Comparison of ENCODE assay signal across 23 mouse cellular contexts in the genomic region with DNA sequence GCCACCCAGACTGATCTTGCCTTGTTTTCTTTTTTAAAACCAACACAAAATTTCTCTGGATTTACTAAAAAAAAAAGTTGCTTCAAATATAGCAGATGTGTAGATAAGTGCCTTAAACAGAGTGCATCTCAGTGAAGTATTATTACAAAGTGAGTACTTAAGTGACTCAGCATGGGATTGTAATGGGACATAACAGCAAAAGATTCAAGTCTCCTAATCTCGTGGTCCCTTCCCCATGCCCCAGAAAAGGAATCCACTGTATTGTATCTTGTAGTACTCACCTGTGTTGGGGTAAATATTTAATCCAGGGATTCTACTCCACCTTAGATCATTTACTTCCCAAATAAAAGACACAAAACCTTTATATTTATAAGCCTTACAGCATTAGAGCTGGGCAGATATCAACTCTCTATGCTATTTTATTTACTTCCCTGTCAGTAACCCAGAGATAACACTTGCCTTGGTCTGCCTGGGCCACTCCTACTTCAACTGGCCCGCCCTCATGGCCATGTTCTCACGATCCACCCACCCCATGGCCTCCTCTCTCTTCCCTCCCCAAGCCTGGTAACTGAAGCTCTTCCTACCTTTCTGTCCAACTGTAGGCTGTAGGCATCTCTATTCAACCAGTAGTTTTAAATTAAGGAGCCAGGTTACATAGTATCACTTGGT. TPM values are rescaled to one million over a fixed set of nuclear protein-coding genes. Genes with fewer than 3 reads are reported as not detected.
DNase-seq lines count a peak whose midpoint lies in the region; ATAC-seq and TF ChIP-seq lines count a peak whose summit lies in the region.
"Had no signal": no experiment of that assay in that cellular context is flagged by ENCODE, and none has a peak within 500 bp of the region (broad histone marks: within the 10 kb centered on the region; RNA-seq: fewer than 3 reads in every experiment).

No protein-coding gene starts in this region.

- no peak for DNase-seq in G1E (ENCODE audit: low spot score)
- peak; percentile 62 for DNase-seq in c-Kit-positive CD71-positive TER-119-positive erythroid progenitor cells, embryonic 14.5 days (ENCODE audit: low spot score)
- DNase-seq in liver, embryonic 11.5 days (ENCODE audit: low spot score) = no peak
- no peak for DNase-seq in lung, postnatal 36 days
- DNase-seq in adipocyte (ENCODE audit: low spot score) = no peak
- DNase-seq in cerebellum, adult 11 months = no peak
- DNase-seq: adrenal gland, adult 2 months; cerebellum, adult 9-11 months; gastrocnemius, postnatal 25 days; heart, adult 2 months; kidney, adult 2 months; kidney, postnatal 14 days; layer of hippocampus, adult 9-11 months; lung, adult 18-20 months; lung, postnatal 14 days; thymus, postnatal 36 days had no signal

- peaks cover 23% of the 10 kb centered on the region for H3K36me3 ChIP-seq in G1E (replicated peaks)
- H3K36me3 ChIP-seq in liver, embryonic 11.5 days (ENCODE audit: control insufficient read depth, insufficient read depth, low read length) = peaks cover 3% of the 10 kb centered on the region
- H3K36me3 ChIP-seq: forebrain, embryonic 12.5 days; hindbrain, embryonic 10.5 days; limb, embryonic 10.5 days had no signal

- peaks cover 10% of the 10 kb centered on the region for H3K4me1 ChIP-seq in G1E (ENCODE audit: insufficient read depth, low read depth, low read length)
- peaks cover 7% of the 10 kb centered on the region; the same call in 1 of the 2 replicates for H3K4me1 ChIP-seq in liver, embryonic 11.5 days (replicated peaks; ENCODE audit: control insufficient read depth, insufficient read depth, low read length)
- H3K4me1 ChIP-seq: embryonic facial prominence, embryonic 15.5 days; forebrain, embryonic 12.5 days; heart, embryonic 15.5 days; hindbrain, embryonic 10.5 days; limb, embryonic 10.5 days had no signal

- H3K9me3 ChIP-seq in G1E (replicated peaks) = no peaks in the 10 kb centered on the region
- no peaks in the 10 kb centered on the region for H3K9me3 ChIP-seq in liver, embryonic 11.5 days (ENCODE audit: control insufficient read depth, low read length)
- H3K9me3 ChIP-seq: embryonic facial prominence, embryonic 15.5 days; forebrain, embryonic 12.5 days; heart, embryonic 15.5 days; hindbrain, embryonic 10.5 days; limb, embryonic 10.5 days had no signal

- peak overlapping the region; percentile 48 for H3K27ac ChIP-seq in liver, embryonic 11.5 days (ENCODE audit: low read depth, low read length)
- H3K27ac ChIP-seq: embryonic facial prominence, embryonic 15.5 days; forebrain, embryonic 12.5 days; heart, adult 2 months; heart, embryonic 15.5 days; hindbrain, embryonic 10.5 days; hindbrain, postnatal 0 days; limb, embryonic 10.5 days had no signal

- no peak for TF ChIP-seq CTCF in G1E (IDR thresholded peaks at IDR 0.05; ENCODE audit: low read depth, low read length)

- peak; percentile 49; the same call in 1 of the 2 replicates for ATAC-seq in G1E (ENCODE audit: extremely low read depth, insufficient number of reproducible peaks, low FRiP score, poor library complexity, severe bottlenecking)
- ATAC-seq in liver, embryonic 11.5 days (replicated peaks; ENCODE audit: low FRiP score) = peak; percentile 90
- peak; percentile 96 for ATAC-seq in megakaryocyte progenitor cell, adult 5-6 weeks (replicated peaks; ENCODE audit: poor library complexity)
- ATAC-seq: hindbrain, postnatal 0 days had no signal

- WGBS in liver, embryonic 11.5 days = 31% methylated on average over 3 of the region's 3 CpGs

- no peak overlapping the region for H3K4me2 ChIP-seq in liver, embryonic 11.5 days
- H3K4me2 ChIP-seq: embryonic facial prominence, embryonic 15.5 days; forebrain, embryonic 12.5 days; heart, embryonic 15.5 days had no signal

- no peak overlapping the region for H3K4me3 ChIP-seq in G1E (ENCODE audit: low read depth, low read length)
- no peak overlapping the region for H3K4me3 ChIP-seq in liver, embryonic 11.5 days (ENCODE audit: low read depth, low read length)
- H3K4me3 ChIP-seq: embryonic facial prominence, embryonic 15.5 days; forebrain, embryonic 12.5 days; heart, adult 2 months; heart, embryonic 15.5 days; hindbrain, embryonic 10.5 days; limb, embryonic 10.5 days had no signal

- H3K27me3 ChIP-seq in G1E (ENCODE audit: insufficient read depth, low read length) = no peaks in the 10 kb centered on the region
- H3K27me3 ChIP-seq in liver, embryonic 11.5 days (replicated peaks; ENCODE audit: control insufficient read depth, insufficient read depth, low read length) = no peaks in the 10 kb centered on the region
- H3K27me3 ChIP-seq: embryonic facial prominence, embryonic 15.5 days; forebrain, embryonic 12.5 days; heart, embryonic 15.5 days had no signal

- H3K9ac ChIP-seq in liver, embryonic 11.5 days (ENCODE audit: low read depth, low read length) = no peak overlapping the region
- H3K9ac ChIP-seq: embryonic facial prominence, embryonic 15.5 days; forebrain, embryonic 12.5 days; heart, embryonic 15.5 days had no signal

RNA-seq across cellular contexts. Expression of a gene that starts 12.1 kb away (rescaled TPM):
- total RNA-seq in G1E (2014; fragmentation: Nextera tagmentation) = 132 and 147 TPM in 2 replicates
- total RNA-seq in G1E (2017) = 247 and 292 TPM in 2 replicates
- polyA plus RNA-seq in G1E (2012) = 110 and 113 TPM in 2 replicates
- 272 and 278 TPM in 2 replicates for polyA plus RNA-seq in liver, embryonic 11.5 days (2014; fragmentation: Nextera tagmentation; extraction: Ambion mirVana)
- total RNA-seq in megakaryocyte progenitor cell, adult 5-6 weeks (2015) = 129 and 130 TPM in 2 replicates
- total RNA-seq in megakaryocyte progenitor cell, adult 5-6 weeks (2017) = 169 and 190 TPM in 2 replicates

RNA-seq across cellular contexts. Expression of a gene that starts 57.0 kb away (rescaled TPM):
- total RNA-seq in G1E (2014; fragmentation: Nextera tagmentation) (6.0 and 14.1 TPM in 2 replicates), G1E (2017) (5.3 and 7.2 TPM in 2 replicates)
- 0.23 and 0.35 TPM in 2 replicates for polyA plus RNA-seq in G1E (2012)
- polyA plus RNA-seq in liver, embryonic 11.5 days (2014; fragmentation: Nextera tagmentation; extraction: Ambion mirVana) = 8.2 and 8.8 TPM in 2 replicates
- 1.1 and 1.4 TPM in 2 replicates for total RNA-seq in megakaryocyte progenitor cell, adult 5-6 weeks (2015)
- total RNA-seq in megakaryocyte progenitor cell, adult 5-6 weeks (2017) = 0.54 and 1.1 TPM in 2 replicates
